Mouse (Mus musculus): ENCODE results near the gene 6330409D20Rik. TPM values are rescaled to one million over a fixed set of nuclear protein-coding genes. Genes with fewer than 3 reads are reported as not detected.

The 6330409D20Rik gene
- total RNA-seq, 2 experiments from 2014 or later, result not detected

DNA sequence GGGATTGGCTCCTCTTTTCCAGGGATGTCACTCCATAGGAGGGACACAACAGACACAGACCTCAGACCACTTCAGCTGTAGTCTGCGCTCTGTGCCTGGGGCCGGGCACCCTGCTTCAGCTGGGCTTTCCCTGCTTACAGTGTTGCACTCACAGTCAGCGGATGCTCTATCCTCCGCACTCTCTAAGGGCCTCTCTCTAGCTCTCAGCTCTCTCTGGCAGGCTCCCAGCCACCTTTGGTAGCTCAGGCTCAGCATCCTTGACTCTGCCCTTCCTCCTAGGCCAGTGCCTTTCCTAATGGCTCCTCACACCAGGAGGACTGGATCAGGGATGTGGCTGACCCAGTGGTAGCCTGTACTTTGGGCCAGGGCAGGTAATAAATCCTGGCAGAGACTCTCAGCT is 8.9 kb downstream of the 6330409D20Rik start:
- no peak for DNase-seq
- intact Hi-C loops (cut with DNase I), result no loop called here
- TF ChIP-seq CTCF (IDR thresholded peaks at IDR 0.05), result no peak
- peak overlapping the region; percentile 79 for H3K4me3 ChIP-seq
- peak overlapping the region; percentile 87 for H3K27ac ChIP-seq

DNA sequence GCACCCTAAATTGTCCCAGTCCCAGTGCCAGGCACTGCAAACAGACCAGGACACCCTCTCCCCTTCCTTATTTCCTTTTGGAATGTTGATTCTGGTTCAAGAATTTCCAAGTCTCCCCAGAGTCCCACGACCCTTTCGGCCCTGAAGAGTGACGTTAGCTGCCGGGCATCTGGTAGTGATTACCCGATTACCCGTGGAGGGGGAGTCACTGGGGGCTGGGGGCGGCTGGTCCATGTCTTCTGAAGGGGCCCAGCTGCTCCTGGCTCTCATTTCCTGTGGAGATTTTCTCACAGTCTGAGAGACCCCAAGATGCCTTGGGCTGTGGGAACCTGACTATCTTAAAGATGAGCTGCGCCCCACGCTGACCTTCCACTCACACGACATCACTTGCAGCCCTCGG is 10.0 kb downstream of the 6330409D20Rik start:
- intact Hi-C loops (cut with DNase I), result no loop called here
- no peak for TF ChIP-seq CTCF (IDR thresholded peaks at IDR 0.05)
- DNase-seq, result no peak
- Histone ChIP-seq H3K27ac (peak overlapping the region; percentile 87), H3K4me3 (peak overlapping the region; percentile 79)

DNA sequence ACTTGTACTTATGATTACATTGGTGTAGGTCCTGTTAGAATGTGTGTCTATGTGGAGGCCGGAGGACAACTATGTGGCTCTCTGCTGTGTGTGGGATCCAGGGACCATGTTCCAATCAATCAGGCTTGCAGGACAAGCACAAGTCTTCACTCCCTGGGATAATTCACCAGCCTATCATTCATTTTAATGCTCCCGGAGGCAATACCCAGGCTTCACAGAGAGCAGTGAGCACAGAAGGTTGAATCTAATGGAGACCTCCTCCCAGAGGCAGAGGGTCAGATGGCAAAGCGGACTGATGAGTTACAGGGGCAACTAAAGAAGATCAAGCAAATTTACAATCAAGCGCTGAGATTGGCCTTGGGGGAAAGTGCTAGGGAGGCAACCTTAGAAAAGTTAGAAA is 11.3 kb downstream of the 6330409D20Rik start:
- no peak for TF ChIP-seq CTCF (IDR thresholded peaks at IDR 0.05)
- Histone ChIP-seq H3K4me3 (peak overlapping the region; percentile 79), H3K27ac (peak overlapping the region; percentile 87)
- DNase-seq, result no peak
- intact Hi-C loops (cut with DNase I), result no loop called here

DNA sequence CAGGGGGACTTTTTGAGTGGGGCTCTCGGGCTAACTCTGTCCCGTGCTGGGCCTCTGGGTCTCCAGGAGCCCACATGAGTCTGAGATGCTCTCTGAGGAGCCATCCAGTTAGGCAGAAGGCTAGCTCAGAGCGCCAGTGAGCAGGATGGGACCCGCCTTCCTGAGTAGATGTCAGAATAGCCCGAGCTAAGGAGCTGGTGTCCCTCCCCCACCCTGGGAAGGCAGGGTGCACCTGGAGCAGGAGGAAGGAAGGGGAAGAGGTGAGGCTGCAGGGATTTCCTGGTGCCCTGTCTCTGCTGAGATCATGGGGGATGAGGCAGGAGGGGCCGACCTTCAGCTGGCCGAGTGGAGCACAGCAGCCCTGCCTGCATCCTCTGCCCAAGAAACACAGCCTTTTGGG is 12.4 kb downstream of the 6330409D20Rik start:
- intact Hi-C loops (cut with DNase I), result no loop called here
- DNase-seq, result peak; percentile 50
- Histone ChIP-seq H3K27ac (peak overlapping the region; percentile 87), H3K4me3 (peak overlapping the region; percentile 79)
- TF ChIP-seq CTCF (IDR thresholded peaks at IDR 0.05), result no peak

DNA sequence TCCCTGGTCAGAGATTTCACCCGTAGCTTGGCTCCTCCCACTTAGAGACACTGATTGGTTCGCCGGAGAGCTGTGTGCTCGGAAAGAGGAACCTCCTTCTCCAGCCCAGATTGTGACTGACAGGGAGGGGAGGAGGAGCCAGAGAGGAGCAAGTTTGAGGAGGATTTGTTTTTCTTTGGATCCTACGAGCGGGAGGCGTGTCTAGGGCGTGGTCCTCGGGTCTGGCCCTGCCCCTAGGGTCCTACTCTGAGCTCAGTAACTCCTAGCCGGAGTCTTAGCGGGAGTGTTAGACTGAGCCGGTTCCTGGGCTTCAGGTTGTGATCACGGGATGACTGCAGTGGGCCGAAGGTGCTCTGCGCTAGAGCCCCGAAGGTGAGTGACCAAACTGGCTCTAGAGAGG is 13.4 kb downstream of the 6330409D20Rik start:
- peak; percentile 95 for DNase-seq
- Histone ChIP-seq H3K4me3 (peak overlapping the region; percentile 79), H3K27ac (peak overlapping the region; percentile 87)
- intact Hi-C loops (cut with DNase I), result no loop called here
- no peak for TF ChIP-seq CTCF (IDR thresholded peaks at IDR 0.05)

DNA sequence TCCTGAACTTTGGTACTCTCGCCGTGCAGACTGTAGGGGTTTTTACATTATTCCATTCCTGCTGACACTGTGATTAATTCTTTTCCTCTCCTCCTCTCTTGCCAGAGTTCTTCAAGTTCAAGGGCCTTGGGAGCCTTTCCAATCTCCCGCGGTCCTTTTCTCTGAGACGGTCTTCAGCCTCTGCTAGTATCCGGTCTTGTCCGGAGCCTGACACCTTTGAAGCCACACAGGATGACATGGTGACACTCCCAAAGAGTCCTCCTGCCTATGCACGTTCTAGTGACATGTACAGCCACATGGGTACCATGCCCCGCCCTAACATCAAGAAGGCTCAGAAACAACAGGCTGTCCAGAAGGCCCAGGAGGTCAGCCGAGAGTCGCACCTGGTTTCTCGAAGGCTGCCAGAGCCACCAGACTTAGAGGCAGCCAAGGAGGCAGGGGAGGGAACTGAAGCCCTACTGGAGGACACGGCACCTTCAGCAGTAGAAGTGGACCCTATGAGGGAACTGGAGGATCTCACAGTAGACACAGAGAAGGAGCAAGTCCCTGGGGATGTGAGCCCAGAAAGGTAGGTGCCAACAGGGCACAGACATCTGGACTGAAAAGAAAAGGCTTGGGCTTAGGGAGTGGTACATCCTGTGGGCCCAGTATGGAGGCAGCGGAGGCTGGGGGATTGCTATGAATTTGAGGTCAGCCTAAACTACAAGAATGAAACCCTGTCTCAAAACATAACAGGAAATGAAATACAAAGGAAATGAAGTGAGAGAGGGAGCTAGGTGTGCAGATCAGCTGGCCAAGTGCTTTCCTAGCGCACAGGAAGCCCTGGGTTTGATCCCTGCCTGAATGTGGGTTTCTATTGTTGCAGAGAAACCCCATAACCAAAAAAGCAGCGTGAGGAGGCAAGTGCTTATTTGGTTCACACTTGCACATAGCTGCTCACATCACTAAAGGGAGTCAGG is 15.7 kb downstream of the 6330409D20Rik start:
- DNase-seq, result no peak
- no peak for TF ChIP-seq CTCF (IDR thresholded peaks at IDR 0.05)
- no peak overlapping the region for H3K27ac ChIP-seq
- no peak overlapping the region for H3K4me3 ChIP-seq
- intact Hi-C loops (cut with DNase I), result no loop called here

DNA sequence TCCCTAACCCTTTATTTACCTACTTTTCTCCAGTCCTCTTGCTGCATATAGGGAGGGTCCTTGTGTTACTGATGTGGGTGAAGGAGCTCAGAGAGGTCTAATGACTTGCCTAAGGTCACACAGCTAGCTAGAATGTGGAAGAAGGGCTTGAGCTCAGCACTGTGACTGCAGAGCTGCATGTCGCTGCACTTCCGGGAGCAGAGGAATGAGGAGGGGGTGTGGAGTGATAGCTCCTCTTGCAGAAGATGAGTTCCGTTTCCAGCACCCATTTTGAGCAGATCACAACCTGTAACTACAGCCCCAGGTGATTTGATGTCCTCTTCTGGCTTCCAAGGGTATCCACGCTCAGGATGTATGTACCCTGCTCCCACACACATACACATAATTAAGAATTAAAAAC is 16.7 kb downstream of the 6330409D20Rik start:
- DNase-seq, result no peak
- Histone ChIP-seq H3K27ac (no peak overlapping the region), H3K4me3 (no peak overlapping the region)
- intact Hi-C loops (cut with DNase I), result no loop called here
- TF ChIP-seq CTCF (IDR thresholded peaks at IDR 0.05), result no peak

DNA sequence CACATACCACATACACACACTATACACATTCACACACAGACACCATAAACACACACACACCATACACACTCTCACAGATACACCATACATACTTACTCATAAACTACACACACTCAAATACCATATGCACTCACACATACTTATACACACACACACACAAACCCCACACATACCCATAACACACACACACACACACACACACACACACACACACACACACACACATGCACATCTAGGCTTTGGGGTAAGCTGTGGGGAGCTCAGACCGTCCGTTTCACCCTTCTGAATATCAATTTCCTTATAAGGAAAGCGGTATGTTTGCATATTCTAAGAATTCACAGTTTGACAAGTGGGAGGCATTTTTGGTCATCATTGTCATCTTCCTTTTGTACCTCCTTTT is 18.2 kb downstream of the 6330409D20Rik start:
- no peak for TF ChIP-seq CTCF (IDR thresholded peaks at IDR 0.05)
- no peak overlapping the region for H3K4me3 ChIP-seq
- intact Hi-C loops (cut with DNase I), result no loop called here
- no peak overlapping the region for H3K27ac ChIP-seq
- no peak for DNase-seq

DNA sequence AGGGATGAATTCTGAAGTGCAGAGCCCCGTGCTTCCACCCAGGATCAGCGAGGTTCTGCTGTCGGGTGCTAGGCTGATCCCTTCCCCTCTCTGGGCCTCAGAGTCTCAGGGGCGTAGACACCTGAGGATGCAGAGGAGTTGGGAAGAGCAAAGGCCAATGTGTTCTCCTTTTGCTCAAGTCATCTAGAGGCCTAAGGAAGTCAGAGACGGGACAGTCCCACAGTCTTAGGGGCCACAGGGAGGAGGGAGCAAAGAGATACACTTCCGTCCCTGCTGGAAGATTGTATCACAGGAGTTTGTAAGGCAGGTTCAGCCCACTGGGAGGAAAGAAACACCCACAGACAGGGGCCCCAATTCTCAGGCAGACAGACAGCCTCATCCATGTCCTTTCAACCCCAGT is 18.8 kb downstream of the 6330409D20Rik start:
- H3K27ac ChIP-seq, result no peak overlapping the region
- DNase-seq, result no peak
- no peak overlapping the region for H3K4me3 ChIP-seq
- intact Hi-C loops (cut with DNase I), result no loop called here
- TF ChIP-seq CTCF (IDR thresholded peaks at IDR 0.05), result no peak

DNA sequence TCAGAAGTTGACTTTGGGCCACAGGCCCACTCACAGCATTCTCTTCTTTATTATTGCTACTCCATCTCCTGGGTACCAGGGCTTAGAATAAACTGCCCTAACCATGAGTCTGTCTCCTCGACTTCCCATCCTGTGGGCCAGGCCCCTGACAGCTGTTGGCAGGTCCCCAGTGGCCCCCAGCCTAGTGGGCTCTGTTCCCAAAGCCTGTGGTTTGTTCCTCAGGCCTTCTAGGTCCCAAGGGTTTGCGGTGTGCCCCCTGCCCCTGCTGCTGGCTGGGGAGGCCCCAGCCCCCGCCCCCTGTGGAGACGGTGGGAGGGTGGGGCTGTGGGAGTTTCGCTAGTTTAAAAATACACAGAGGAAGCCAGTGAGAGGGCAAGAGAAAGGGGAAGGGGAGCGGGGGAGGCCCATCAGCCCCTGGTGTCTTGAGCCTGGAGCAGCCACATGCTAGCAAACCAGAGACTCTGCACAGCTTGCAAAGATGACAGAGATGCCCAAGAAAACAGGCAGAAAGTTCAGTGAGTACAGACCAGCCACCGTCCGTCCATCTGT is 20.1 kb downstream of the 6330409D20Rik start, which contains the start of gene Sh2d3c:
Sh2d3c (plus strand) TSS at position 375 of the 549 bp plus-strand sequence.
- intact Hi-C loops (cut with DNase I), result no loop called here
- no peak for DNase-seq
- no peak for TF ChIP-seq CTCF (IDR thresholded peaks at IDR 0.05)
- no peak within 1 kb of the TSS for H3K27ac ChIP-seq
- H3K4me3 ChIP-seq, result 0 out of 2 replicates have a peak within 1 kb of the TSS, but pooled peaks have one; percentile 2

DNA sequence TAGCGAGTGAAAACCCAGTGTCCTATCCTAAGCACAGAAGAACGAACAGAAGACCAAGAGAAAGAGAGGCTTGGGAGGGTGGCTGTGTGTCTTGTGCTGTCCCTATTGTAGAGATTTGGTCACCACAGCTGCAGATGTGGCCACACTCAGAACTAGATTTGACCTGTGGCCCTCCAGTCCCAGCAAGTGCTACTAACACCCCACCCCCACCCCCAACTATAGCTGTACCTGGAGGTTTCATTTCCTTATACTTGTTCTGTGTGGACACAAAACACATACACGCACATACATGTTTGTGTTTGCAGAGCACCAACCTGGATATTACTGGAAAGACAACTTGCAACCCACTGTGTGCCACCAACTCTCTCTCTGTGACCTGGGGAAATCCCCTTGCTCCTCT is 20.8 kb downstream of the 6330409D20Rik start:
- Histone ChIP-seq H3K4me3 (no peak overlapping the region), H3K27ac (no peak overlapping the region)
- no peak for TF ChIP-seq CTCF (IDR thresholded peaks at IDR 0.05)
- DNase-seq, result no peak
- intact Hi-C loops (cut with DNase I), result no loop called here

DNA sequence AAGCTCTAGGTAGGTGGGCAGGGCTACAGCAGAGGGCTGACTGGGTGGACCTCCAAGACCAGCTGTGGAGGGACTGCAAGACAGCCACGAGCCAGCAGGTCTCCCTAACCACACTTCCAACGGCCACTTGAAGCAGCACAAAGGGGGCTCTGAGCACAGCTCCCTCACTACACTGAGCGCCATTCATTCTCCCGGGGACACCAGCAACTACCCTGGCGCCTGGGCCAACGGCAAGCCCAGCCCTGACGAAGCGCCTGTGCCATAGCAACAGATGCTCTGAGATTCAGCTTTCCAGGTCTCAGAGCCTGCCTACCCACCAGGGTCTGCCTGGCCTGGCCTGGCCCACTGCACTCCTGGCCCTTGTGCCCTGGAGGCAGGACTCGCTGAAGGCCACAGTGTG is 22.1 kb downstream of the 6330409D20Rik start:
- no peak for TF ChIP-seq CTCF (IDR thresholded peaks at IDR 0.05)
- Histone ChIP-seq H3K4me3 (no peak overlapping the region), H3K27ac (no peak overlapping the region)
- DNase-seq, result no peak
- intact Hi-C loops (cut with DNase I), result no loop called here

DNA sequence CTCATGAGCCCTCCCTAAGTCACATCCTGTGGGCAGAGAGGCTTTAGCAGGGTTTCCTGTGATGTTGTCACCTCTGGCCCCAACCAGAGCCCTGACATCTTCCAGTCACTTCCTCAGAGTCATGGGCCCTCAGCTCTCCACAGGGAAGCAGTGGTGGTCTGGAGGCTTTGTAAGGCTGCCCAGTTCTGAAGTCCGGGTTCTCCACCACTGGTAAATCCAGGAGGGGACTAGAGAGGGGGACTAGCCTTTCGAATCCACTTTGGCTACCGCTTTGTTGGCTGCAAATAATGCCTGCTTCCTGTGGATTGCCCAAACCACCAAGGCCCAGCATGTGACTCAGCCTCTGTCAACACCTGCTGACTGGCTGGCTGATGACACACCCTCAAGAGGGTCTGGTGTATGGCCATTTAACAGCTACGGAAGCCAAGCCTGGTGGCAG is 25.8 kb downstream of the 6330409D20Rik start:
- DNase-seq, result no peak
- Histone ChIP-seq H3K4me3 (no peak overlapping the region), H3K27ac (peak overlapping the region; percentile 96)
- intact Hi-C loops (cut with DNase I), result loop anchor here (1.0 kb wide), 2 partner anchors 42 to 142 kb away; partner anchors contain the start of gene Tor2a
- no peak for TF ChIP-seq CTCF (IDR thresholded peaks at IDR 0.05)

Data from gastrocnemius, adult 2 months (tissue).